Mouse (Mus musculus): ENCODE data around the gene Maml3.

DNA sequence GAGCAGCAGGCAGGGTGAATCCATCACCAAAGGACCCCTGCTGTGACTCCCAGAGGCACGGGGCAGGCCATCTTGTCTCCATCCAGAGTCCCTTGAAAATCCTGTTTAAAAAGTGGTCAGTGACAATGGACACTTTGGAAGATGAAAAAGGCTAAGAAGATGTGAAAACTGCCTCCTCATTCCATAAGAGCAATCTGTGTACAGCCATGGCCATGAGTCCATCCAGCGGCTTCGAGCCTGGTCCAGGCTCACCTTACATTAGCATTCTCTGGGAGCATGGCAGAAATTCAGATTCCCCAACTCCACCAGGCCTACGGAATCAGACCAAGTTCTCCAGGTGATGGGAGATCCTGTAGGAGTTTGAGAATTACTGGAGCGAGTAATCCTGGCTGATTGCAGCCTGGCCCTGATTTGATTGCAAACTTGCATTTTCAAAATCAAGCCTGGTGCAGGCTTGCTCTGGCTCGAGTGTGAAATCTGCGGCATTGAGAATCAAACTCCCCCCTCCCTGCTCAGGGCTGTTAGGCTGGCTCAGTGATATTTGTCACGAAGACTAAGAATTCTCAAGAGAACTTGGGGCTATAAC lies 402.1 kb downstream of the Maml3 start:
- TF ChIP-seq USF1 (IDR thresholded peaks at IDR 0.05; ENCODE audit: low read depth) (no peak), TCF3 (IDR thresholded peaks at IDR 0.05; ENCODE audit: insufficient read length, low read depth) (no peak), MYOG (IDR thresholded peaks at IDR 0.05; ENCODE audit: control insufficient read depth in 1 of 3, insufficient read depth in 1 of 3, insufficient read length in 2 of 3, low read depth in 2 of 3) (no peak), MAX (IDR thresholded peaks at IDR 0.05; ENCODE audit: low read depth) (no peak), POLR2A (IDR thresholded peaks at IDR 0.05; ENCODE audit: insufficient read length, low read depth) (no peak), TCF12 (IDR thresholded peaks at IDR 0.05; ENCODE audit: insufficient read depth, poor library complexity, severe bottlenecking) (no peak), E2F4 (IDR thresholded peaks at IDR 0.05; ENCODE audit: insufficient read depth) (no peak), REST (IDR thresholded peaks at IDR 0.05; ENCODE audit: insufficient read depth, insufficient read length) (no peak), SRF (IDR thresholded peaks at IDR 0.05; ENCODE audit: control insufficient read depth, insufficient read length, low read depth) (no peak)

All from myocyte (in vitro differentiated cells).